Mouse (Mus musculus): ENCODE measurements around the gene Foxp4. TPM values are rescaled to one million over a fixed set of nuclear protein-coding genes. Genes with fewer than 3 reads are reported as not detected.

Foxp4 gene
- polyA plus RNA-seq, 1 experiment from 2014 or later = 22.3 TPM

Other genes starting within 250 kb of the Foxp4 start
- gene Tomm6, start 236.3 kb downstream of the Foxp4 start, polyA plus RNA-seq (2015; fragmentation: Nextera tagmentation; extraction: Ambion mirVana) = 425 and 452 TPM in 2 replicates
- gene Frs3, start 235.6 kb downstream of the Foxp4 start, polyA plus RNA-seq (2015; fragmentation: Nextera tagmentation; extraction: Ambion mirVana) = 4.8 and 5.5 TPM in 2 replicates
- 0.18 and 0.24 TPM in 2 replicates for gene Gm21981, start 230.2 kb downstream of the Foxp4 start, polyA plus RNA-seq (2015; fragmentation: Nextera tagmentation; extraction: Ambion mirVana)
- 0.40 and 0.52 TPM in 2 replicates for gene Prickle4, start 229.9 kb downstream of the Foxp4 start, polyA plus RNA-seq (2015; fragmentation: Nextera tagmentation; extraction: Ambion mirVana)
- 0.93 and 0.99 TPM in 2 replicates for gene Pgc, start 197.8 kb downstream of the Foxp4 start, polyA plus RNA-seq (2015; fragmentation: Nextera tagmentation; extraction: Ambion mirVana)
- 22.4 and 22.8 TPM in 2 replicates for gene Tfeb, start 187.6 kb downstream of the Foxp4 start, polyA plus RNA-seq (2015; fragmentation: Nextera tagmentation; extraction: Ambion mirVana)
- 8.3 and 9.5 TPM in 2 replicates for gene Mdfi, start 90.0 kb downstream of the Foxp4 start, polyA plus RNA-seq (2015; fragmentation: Nextera tagmentation; extraction: Ambion mirVana)
- not detected in 2 replicates for gene 1700122O11Rik, start 113.6 kb upstream of the Foxp4 start, polyA plus RNA-seq (2015; fragmentation: Nextera tagmentation; extraction: Ambion mirVana)
- not detected in 2 replicates for gene 1700067P10Rik, start 164.7 kb upstream of the Foxp4 start, polyA plus RNA-seq (2015; fragmentation: Nextera tagmentation; extraction: Ambion mirVana)
- 0.04 and 0.11 TPM in 2 replicates for gene 9830107B12Rik, start 221.6 kb upstream of the Foxp4 start, polyA plus RNA-seq (2015; fragmentation: Nextera tagmentation; extraction: Ambion mirVana)
- gene A530064D06Rik, start 242.6 kb upstream of the Foxp4 start, polyA plus RNA-seq (2015; fragmentation: Nextera tagmentation; extraction: Ambion mirVana) = 0.11 TPM in 1 of 2 replicates, not detected in the other